In genomic region chr9:90316300-90316699, GRCm38 (mm10) we compare ENCODE assay signal across 10 mouse cellular contexts. TPM values are rescaled to one million over a fixed set of nuclear protein-coding genes. Genes with fewer than 3 reads are reported as not detected.
DNase-seq lines count a peak whose midpoint lies in the region; ATAC-seq and TF ChIP-seq lines count a peak whose summit lies in the region.
"Had no signal": no experiment of that assay in that cellular context is flagged by ENCODE, and none has a peak within 500 bp of the region (broad histone marks: within the 10 kb centered on the region; RNA-seq: fewer than 3 reads in every experiment).

No protein-coding gene starts in this region.

- TF ChIP-seq EP300 in lung, postnatal 0 days (IDR thresholded peaks at IDR 0.05) = no peak

- peak; percentile 57 for TF ChIP-seq CTCF in intestine, postnatal 0 days (IDR thresholded peaks at IDR 0.05; ENCODE audit: low read depth)
- TF ChIP-seq CTCF in lung, postnatal 0 days (IDR thresholded peaks at IDR 0.05) = no peak

- H3K9me3 ChIP-seq in forebrain, embryonic 13.5 days (replicated peaks) = no peaks in the 10 kb centered on the region
- no peaks in the 10 kb centered on the region for H3K9me3 ChIP-seq in forebrain, embryonic 10.5 days
- no peaks in the 10 kb centered on the region for H3K9me3 ChIP-seq in intestine, postnatal 0 days (ENCODE audit: control insufficient read depth)
- no peaks in the 10 kb centered on the region for H3K9me3 ChIP-seq in lung, postnatal 0 days (ENCODE audit: low read length)

- no peaks in the 10 kb centered on the region for H3K4me1 ChIP-seq in forebrain, embryonic 13.5 days
- no peaks in the 10 kb centered on the region for H3K4me1 ChIP-seq in forebrain, embryonic 10.5 days
- no peaks in the 10 kb centered on the region for H3K4me1 ChIP-seq in intestine, postnatal 0 days (replicated peaks; ENCODE audit: control insufficient read depth, insufficient read depth, low read length)
- no peaks in the 10 kb centered on the region for H3K4me1 ChIP-seq in lung, postnatal 0 days (ENCODE audit: insufficient read depth, low read depth, low read length)

- H3K27ac ChIP-seq in forebrain, embryonic 13.5 days = no peak overlapping the region
- H3K27ac ChIP-seq in forebrain, embryonic 10.5 days = no peak overlapping the region
- no peak overlapping the region for H3K27ac ChIP-seq in intestine, postnatal 0 days (ENCODE audit: low read depth, low read length)
- H3K27ac ChIP-seq in lung, postnatal 0 days (ENCODE audit: low read length) = no peak overlapping the region

- no peak overlapping the region for H3K9ac ChIP-seq in forebrain, embryonic 13.5 days
- H3K9ac ChIP-seq in intestine, postnatal 0 days (ENCODE audit: low read depth, low read length) = no peak overlapping the region
- no peak overlapping the region for H3K9ac ChIP-seq in lung, postnatal 0 days (replicated peaks; ENCODE audit: low read depth)

- H3K27me3 ChIP-seq in forebrain, embryonic 13.5 days = no peaks in the 10 kb centered on the region
- no peaks in the 10 kb centered on the region for H3K27me3 ChIP-seq in forebrain, embryonic 10.5 days (ENCODE audit: poor library complexity, severe bottlenecking)
- H3K27me3 ChIP-seq in intestine, postnatal 0 days (replicated peaks; ENCODE audit: control insufficient read depth, insufficient read depth, low read length) = no peaks in the 10 kb centered on the region
- H3K27me3 ChIP-seq in lung, postnatal 0 days (replicated peaks; ENCODE audit: insufficient read depth, low read length) = no peaks in the 10 kb centered on the region

- 77% methylated on average over 5 of the region's 5 CpGs for WGBS in forebrain, embryonic 13.5 days
- 78% methylated on average over 5 of the region's 5 CpGs for whole genome bisulfite sequencing in forebrain, embryonic 10.5 days
- WGBS in intestine, postnatal 0 days = 44% methylated on average over 5 of the region's 5 CpGs
- WGBS in lung, postnatal 0 days = 65% methylated on average over 5 of the region's 5 CpGs

- no peaks in the 10 kb centered on the region for H3K36me3 ChIP-seq in forebrain, embryonic 13.5 days (ENCODE audit: poor library complexity, severe bottlenecking)
- H3K36me3 ChIP-seq in forebrain, embryonic 10.5 days (replicated peaks) = no peaks in the 10 kb centered on the region
- no peaks in the 10 kb centered on the region for H3K36me3 ChIP-seq in intestine, postnatal 0 days (ENCODE audit: control insufficient read depth, insufficient read depth)
- no peaks in the 10 kb centered on the region for H3K36me3 ChIP-seq in lung, postnatal 0 days (ENCODE audit: insufficient read depth, low read length)

- H3K4me2 ChIP-seq in forebrain, embryonic 13.5 days = no peak overlapping the region
- H3K4me2 ChIP-seq in intestine, postnatal 0 days (replicated peaks; ENCODE audit: low read depth) = no peak overlapping the region
- no peak overlapping the region for H3K4me2 ChIP-seq in lung, postnatal 0 days (replicated peaks; ENCODE audit: low read depth, low read length)

- DNase-seq in forebrain, embryonic 10.5 days (ENCODE audit: extremely low spot score, low spot score) = no peak
- DNase-seq in 416B (ENCODE audit: low read depth) = peak; percentile 50
- peak; percentile 32 to 47 for DNase-seq in cerebellum, postnatal 14 days
- no peak for DNase-seq in gastrocnemius, adult 8-10 months (ENCODE audit: low spot score in 2 of 2)
- DNase-seq in B cell, adult 2 months = no peak
- DNase-seq in lung, postnatal 0 days (ENCODE audit: low spot score) = no peak
- DNase-seq: gastrocnemius, postnatal 25 days; kidney, adult 9 months had no signal

- H3K4me3 ChIP-seq in forebrain, embryonic 13.5 days = no peak overlapping the region
- H3K4me3 ChIP-seq in forebrain, embryonic 10.5 days = no peak overlapping the region
- no peak overlapping the region for H3K4me3 ChIP-seq in intestine, postnatal 0 days (ENCODE audit: low read depth, low read length)
- no peak overlapping the region for H3K4me3 ChIP-seq in lung, postnatal 0 days (ENCODE audit: low read depth, low read length)

- peak; percentile 57; the same call in 1 of the 2 replicates for ATAC-seq in forebrain, embryonic 13.5 days
- ATAC-seq in intestine, postnatal 0 days = no peak
- no peak for ATAC-seq in lung, postnatal 0 days

RNA-seq across cellular contexts. Expression of gene Tbc1d2b, which starts 45.7 kb away (rescaled TPM):
- polyA plus RNA-seq in forebrain, embryonic 13.5 days (2015; fragmentation: Nextera tagmentation; extraction: Ambion mirVana) = 4.1 and 4.7 TPM in 2 replicates
- polyA plus RNA-seq in forebrain, embryonic 10.5 days (2016; fragmentation: Nextera tagmentation; extraction: Ambion mirVana) = 7.8 and 8.0 TPM in 2 replicates
- polyA plus RNA-seq in intestine, postnatal 0 days (2015; fragmentation: Nextera tagmentation; extraction: Ambion mirVana) = 5.2 and 6.6 TPM in 2 replicates
- 1 to 10 TPM; 2.6 to 4.5 (median 3.7) TPM for total RNA-seq in gastrocnemius, adult 8-10 months (2022)
- 9.5 and 11.0 TPM in 2 replicates for polyA plus RNA-seq in lung, postnatal 0 days (2015; fragmentation: Nextera tagmentation; extraction: Ambion mirVana)

Comparison
In these comparisons a context has a peak if more than half of its experiments do, and no peak if none do; other contexts are left out.
1. DNase-seq: peak in 416B (single experiment) and cerebellum, postnatal 14 days (2 of 2); none in forebrain, embryonic 10.5 days (single experiment), gastrocnemius, adult 8-10 months (0 of 2), B cell, adult 2 months (0 of 2) and lung, postnatal 0 days (single experiment).